Mouse (Mus musculus) adipocyte (in vitro differentiated cells): Measurements from ENCODE around the gene Plk4.
"Not testable (repeated sequence)": the region's sequence is repeated elsewhere in the genome, so short reads cannot be mapped to it uniquely, and the experiment has no call there.

Experiments used
- DNase-seq: peaks from one replicate; pipeline ENCODE4 v3.0.0-alpha.2; 2016; ENCODE audit warnings: low spot score

Plk4 gene

DNA sequence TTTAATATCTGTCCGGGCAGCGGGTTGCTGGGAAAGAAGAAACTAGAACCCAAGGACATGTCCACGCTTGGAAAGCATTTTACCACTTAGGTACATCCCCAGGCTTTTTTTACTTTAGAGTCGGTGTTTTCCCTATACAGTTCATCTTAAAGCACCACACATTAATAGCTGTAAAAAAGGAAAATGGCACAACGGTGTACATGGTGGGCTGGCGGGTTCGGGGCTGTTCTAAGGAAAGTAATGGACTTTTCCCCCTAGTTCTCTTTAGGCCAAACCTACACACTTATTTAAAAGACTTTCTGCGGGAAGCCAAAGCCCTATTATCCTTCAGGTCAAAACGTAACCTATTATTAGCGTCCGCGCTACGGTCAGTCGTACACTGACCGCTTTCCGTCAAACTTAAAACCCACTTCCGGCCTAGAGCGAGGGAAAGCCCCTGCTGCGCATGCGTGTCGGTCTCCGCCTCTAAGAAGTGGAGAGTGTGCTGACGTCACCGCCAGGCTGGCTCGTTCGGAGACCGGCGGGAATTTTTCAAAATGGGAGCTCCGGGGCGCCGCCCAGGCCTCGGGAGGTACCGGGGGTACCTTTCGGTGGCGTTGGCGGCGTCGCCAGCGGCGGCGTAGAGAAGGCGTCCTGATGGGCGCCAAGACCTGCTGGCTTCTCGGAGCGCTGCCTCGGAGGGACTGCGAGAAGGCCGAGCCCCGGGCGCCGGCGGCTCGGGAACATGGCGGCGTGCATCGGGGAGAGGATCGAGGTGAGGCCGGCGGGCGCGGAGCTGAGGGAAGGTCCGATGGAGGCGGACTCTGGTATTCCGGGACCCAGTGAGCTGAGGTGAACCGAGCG is at the start of gene Plk4:
Gene Plk4 (plus strand): TSS at position 490 of the 843 bp plus-strand sequence.
- DNase-seq: peak; percentile 99

DNA sequence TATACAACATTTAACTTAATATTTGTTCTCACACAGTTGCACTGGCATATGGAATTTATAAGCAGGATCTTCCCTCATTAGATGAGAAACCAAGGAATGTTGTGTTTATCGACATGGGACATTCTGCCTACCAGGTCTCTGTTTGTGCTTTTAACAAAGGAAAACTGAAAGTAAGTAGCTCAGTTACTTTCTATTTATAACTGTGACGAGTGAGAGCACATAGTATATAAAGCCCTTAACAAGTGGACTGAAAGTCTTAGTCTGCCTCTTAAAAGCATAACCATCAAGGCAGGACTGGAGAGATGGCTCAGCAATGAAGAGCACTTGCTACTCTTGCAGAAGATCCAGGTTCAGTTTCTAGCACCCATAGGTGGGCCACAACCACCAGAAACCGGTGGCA is 39.1 kb upstream of the Plk4 start:
- no peak for DNase-seq

DNA sequence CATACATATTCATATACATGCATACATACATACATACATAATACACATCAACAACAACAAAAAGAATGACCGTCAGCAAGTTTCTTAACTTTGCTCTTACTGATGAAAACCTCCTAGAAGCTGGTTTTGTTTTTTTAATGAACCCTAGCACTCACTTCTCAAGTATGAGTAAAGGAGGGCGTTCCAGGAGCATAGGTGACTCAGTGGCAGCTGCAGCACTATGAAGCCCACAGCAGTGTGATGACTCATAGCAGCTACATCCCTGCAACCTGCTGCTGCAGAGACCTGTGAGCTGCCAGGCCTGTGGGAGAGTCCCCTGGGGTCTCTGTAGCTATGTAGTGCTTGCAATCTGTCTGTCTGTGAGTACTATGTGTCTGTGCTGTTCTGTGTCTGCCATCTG is 38.5 kb upstream of the Plk4 start:
- no peak for DNase-seq

DNA sequence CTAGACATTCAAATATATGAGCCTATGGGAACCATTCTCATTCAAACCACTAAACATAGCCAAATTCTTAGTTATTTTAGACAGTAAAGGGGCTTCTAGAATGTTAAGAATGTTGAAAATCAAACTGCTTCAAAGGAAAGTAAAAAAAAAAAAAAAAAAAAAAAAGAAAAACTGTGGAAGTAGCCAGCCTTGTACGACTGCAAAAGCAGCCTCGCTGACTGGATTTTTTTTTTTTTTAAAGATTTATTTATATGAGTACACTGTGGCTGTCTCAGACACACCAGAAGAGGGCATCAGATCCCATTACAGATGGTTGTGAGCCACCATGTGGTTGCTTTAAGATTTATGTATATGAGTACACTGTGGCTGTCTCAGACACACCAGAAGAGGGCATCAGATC is 6.0 kb upstream of the Plk4 start:
- no peak for DNase-seq

DNA sequence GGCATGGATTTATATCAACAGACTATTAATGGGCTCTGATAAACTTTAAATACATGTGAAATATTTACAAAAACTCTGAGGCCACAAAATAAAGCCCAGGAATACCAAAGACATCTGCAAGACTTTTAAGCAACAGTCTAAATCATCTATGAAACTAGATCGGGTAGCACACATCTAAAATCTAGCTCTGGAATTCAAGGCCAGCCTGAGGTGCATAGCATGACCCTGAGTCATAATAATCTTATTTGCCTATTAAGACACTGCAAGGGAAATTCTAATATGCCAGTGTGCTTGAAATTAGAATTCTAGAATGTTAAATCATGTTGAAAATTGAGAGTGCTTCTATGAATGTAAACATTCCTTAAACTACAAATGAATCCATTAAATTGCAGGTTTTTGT is 1.8 kb upstream of the Plk4 start:
- no peak for DNase-seq

DNA sequence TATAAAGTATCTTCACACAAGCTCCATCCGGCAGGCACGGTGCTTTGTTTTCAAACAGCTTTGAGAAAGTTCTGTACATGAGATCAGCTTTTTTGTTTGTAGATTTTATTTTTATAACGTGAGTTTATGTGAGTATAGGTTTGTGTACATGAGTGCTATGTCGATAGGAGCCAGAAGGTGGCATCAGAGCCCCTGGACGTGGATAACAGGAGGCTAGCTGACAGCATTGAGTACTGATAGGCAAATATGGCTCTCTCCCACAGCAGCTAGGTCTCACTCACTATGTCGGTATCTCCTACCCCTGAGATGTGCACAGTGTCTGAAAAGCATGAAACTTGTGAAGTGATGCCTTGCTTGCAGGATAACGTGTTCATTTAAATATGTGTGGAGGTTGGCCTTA is 1.3 kb upstream of the Plk4 start:
- peak; percentile 62 for DNase-seq

DNA sequence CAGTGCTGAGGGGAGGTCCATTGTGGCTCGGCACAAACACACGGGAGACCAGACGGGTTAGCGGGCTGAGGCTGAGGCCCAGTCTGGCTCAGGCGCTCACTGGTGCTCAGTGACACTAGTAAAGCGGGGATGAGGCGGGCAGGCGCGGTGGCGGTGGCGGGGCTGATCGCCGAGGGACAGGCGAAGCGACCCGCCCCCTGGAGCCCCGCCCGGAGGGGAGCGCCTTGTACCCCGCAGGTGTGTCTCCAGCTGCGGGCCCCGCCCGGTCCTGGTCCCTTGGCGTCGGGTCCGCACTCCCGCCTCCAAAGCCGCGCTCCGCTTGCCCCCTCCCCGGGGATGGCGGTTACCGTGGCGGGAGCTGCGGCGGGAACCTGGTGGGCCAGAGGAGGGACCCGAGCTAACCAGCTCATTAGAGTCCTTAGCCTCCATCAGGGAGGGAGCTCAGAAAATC is 579 bp downstream of the Plk4 start:
- no peak for DNase-seq

DNA sequence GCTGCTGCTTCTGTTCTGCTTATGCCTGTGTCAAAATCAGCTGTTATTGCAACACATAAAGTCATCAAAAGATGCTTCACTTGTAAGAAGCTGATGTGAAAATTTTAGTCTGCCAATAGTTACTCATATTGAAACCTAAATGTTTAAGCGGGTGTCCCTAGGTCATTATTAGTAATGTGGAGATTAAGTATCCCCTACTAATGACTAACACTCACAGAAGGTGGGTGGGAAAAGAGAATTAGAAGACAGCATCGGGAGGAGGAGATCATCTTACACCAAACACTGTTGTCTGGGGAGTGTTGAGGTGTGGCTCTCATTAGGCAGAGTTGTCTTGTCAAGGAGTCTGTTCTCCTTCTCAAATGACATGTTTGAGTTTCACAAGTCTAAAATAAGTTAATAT is 7.1 kb downstream of the Plk4 start:
- DNase-seq: no peak

DNA sequence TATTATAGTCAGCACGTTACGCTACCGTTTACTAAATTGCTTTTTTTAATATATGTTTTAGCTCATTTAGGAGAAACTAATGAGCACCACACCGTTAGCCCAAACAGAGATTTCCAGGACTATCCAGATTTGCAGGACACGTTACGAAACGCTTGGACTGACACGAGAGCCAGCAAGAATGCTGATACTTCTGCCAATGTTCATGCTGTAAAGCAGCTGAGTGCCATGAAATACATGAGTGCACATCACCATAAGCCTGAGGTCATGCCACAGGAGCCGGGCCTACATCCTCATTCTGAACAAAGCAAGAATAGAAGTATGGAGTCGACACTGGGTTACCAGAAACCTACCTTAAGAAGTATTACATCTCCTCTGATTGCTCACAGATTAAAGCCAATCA is 8.9 kb downstream of the Plk4 start:
- DNase-seq: peak; percentile 55

DNA sequence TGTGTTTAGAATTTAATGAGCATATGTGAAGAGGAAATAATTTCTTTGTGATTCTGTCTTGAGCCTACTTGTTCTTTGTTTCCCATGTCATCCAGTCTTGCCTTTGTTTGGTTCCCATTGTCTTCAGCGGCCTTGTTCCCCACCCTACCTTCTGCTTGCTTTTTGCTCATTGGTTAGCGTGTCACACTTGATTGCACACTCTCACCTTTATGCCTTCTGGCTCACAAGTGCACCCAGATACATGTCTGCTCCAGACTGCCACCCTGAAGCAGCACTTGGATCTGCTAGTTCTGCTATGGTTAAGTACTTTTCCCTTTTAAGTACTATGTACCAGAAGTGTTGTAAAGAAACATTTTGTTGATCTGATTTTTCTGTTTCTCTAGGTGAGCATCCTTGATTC is 10.1 kb downstream of the Plk4 start:
- DNase-seq: no peak

DNA sequence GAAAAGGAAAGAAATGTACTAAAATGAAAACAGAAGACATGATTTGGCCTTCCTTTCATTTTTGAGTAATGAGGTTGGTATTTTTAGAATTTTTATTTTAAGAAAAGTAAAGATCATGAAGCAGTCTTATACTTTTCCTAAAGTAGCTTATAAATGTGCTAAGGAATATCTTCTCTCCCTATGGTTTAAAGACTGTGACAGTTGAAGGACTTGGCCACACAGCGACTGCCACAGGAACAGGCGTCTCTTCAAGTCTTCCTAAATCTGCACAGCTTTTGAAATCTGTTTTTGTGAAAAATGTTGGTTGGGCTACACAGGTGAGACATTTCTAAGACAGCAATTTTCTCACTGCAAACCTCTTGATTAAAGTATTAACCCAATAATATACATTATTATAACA is 13.5 kb downstream of the Plk4 start:
- no peak for DNase-seq

DNA sequence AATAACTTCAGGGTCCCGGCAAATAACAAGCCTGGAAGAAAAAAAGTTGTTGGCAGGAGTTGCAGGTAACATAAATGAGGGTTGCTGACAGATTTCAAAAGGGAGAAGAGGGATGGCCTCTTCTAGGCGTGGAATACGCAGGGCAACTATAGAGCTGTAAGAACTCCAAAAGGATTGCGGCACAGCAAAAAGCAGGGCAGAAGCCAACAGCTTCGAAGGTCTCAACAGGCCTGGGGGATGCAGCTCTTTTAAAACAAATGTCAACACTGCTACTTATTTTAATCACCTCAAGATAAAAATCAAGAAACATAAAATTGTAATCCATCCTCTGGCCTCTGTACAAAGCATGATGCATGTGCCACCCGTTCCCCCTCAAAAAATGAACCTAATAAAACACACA is 45.7 kb downstream of the Plk4 start:
- peak; percentile 52 for DNase-seq

DNA sequence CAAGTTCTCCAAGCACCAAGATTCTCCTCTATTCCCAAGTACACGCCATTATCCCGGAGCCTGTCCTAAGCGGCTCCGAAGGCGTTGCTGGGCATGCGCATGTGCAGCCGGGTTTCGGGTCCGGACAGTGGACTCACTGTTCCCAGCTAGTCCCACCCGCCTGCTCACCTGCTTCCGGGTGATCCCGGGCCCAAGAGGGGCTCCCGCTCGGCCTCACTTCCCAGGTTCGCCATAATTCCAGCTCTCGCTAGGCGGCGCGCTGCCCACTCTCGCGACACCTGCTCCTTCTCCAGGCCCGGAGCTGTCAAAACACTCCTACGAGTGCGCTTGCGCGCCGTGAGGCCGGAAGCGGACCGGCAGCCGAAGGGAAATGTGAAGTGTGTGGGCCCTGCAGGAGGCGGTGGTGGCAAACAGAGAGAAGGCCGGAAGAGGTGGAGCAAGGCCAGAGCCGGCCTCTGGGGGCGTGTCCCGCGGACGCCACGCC is 46.7 kb downstream of the Plk4 start, which contains the start of gene Mfsd8:
Gene Mfsd8 (minus strand): TSS at position 414 of the 484 bp plus-strand sequence.
- DNase-seq: peak; percentile 99

DNA sequence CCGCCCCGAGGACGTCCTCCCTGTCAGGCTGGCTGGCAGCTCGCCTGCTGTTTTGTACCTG is 47.0 kb downstream of the Plk4 start, which contains the start of gene Abhd18:
Gene Abhd18 (plus strand): TSS at position 14 of the 61 bp plus-strand sequence.
- DNase-seq: not testable (repeated sequence)

DNA sequence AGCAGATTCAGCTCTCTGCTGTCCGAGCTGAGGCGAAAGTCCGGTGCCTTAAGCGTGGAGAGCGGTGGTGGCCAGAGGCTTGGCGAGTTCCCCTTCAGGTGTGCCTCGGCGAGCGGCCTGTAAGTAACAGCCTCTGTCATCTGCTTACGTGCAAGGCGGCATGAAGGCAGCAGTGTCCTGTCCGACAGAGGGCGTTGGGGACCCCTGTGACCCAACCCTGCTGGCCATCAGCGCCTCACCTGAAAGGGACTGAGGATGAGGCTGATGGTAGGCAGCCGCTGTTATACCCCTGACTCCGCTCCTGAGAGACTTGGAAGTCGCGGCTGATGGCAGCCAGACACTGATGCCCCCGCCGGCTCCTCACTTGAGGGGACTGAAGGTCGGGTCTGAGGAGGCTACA is 47.2 kb downstream of the Plk4 start:
- peak; percentile 47 for DNase-seq

DNA sequence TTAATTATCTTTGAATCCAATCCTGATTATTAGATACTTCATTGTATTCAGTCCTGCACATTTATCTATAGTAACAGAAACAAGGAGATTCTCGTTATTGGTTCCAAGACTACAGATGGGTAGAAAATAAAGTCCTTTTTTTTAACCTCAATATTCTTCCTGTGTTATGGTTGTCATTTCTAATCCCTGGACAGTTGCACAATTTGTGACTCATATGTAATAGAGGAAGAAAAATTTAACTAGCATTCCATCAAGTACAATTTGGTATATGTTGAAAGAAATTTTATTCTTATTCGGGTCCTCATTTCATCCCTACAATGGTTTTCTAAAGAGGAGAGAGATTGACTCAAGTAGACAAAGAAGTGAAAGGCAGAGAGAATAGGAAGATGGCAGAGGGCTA is 48.1 kb downstream of the Plk4 start:
- not testable (repeated sequence) for DNase-seq

DNA sequence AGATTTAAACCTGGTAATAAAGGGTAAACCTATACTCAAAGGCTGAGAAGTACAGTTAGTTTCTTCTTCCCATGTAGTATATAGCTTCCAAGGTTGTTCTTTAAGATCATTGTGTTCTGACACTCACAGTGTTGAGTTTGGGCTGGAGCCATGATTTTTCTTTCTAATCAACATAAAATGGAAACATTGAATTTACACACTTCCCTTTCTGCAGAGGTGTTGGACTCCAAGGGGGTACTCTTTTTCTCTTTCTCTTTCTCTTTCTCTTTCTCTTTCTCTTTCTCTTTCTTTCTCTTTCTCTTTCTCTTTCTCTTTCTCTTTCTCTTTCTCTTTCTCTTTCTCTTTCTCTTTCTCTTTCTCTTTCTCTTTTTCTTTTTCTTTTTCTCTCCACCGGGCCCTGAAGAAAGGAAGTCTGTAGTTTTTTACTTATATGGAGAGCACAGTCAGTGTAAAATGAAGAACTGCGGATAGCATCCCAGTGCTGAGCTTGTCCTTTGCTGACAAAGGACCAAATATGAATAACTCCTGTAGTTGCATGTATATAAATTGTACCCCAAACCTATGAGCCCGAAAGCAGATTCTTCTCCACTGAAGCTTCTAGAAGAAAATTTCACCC is 53.4 kb downstream of the Plk4 start:
- DNase-seq: not testable (repeated sequence)
